Mouse (Mus musculus) erythroblast, adult 5-6 weeks (primary cell): ENCODE data around the gene Tlk2. TPM values are rescaled to one million over a fixed set of nuclear protein-coding genes. Genes with fewer than 3 reads are reported as not detected.

Experiments
- ATAC-seq: replicated peaks from 2 replicates; pipeline ENCODE4 v1.8.0; 2016; ENCODE audit warnings: moderate number of reproducible peaks, mild to moderate bottlenecking, moderate TSS enrichment, inconsistent platforms; ENCODE audit not compliant: poor library complexity, low FRiP score, severe bottlenecking
- total RNA-seq, 2 experiments: library from RNA; stranded (forward) in 1 of 2; stranded (reverse) in 1 of 2; fragments of 150-400 nt in 1 of 2; fragments of 200-764, 138-1000 nt in 1 of 2; gene quantifications; 2 replicates each; pipeline versions ENCODE4 v1.2.3 to v1.2.4; 2015 to 2017; ENCODE audit warnings: low replicate concordance in 2 of 2

Gene Tlk2
- total RNA-seq, 2 experiments from 2014 or later = 36.3 to 67.6 TPM

GRCm38 (mm10) chr11:105246785-105247184 lies 68.2 kb downstream of the Tlk2 start:
- ATAC-seq = no peak

GRCm38 (mm10) chr11:105247321-105247720 lies 68.7 kb downstream of the Tlk2 start:
- ATAC-seq = no peak

- no peak for ATAC-seq
Observed at GRCm38 (mm10) chr11:105259733-105260132, 81.1 kb downstream of the Tlk2 start.

- ATAC-seq = no peak
Observed at GRCm38 (mm10) chr11:105261116-105261515, 82.5 kb downstream of the Tlk2 start.

- ATAC-seq = no peak; the same call in 1 of the 2 replicates
Observed at GRCm38 (mm10) chr11:105261601-105262351, 83.2 kb downstream of the Tlk2 start.

- ATAC-seq = no peak
Observed at GRCm38 (mm10) chr11:105264506-105264905, 85.9 kb downstream of the Tlk2 start.

- ATAC-seq = no peak
Observed at GRCm38 (mm10) chr11:105264988-105265387, 86.4 kb downstream of the Tlk2 start.

GRCm38 (mm10) chr11:105270155-105270554 lies 91.5 kb downstream of the Tlk2 start:
- peak; percentile 64; the same call in 1 of the 2 replicates for ATAC-seq

GRCm38 (mm10) chr11:105280456-105280855 lies 101.8 kb downstream of the Tlk2 start:
- ATAC-seq = no peak

GRCm38 (mm10) chr11:105281291-105281690 lies 102.7 kb downstream of the Tlk2 start:
- ATAC-seq = no peak

- no peak for ATAC-seq
Observed at GRCm38 (mm10) chr11:105281763-105282459, 103.3 kb downstream of the Tlk2 start.

GRCm38 (mm10) chr11:105282460-105282859 lies 103.9 kb downstream of the Tlk2 start:
- ATAC-seq = no peak

GRCm38 (mm10) chr11:105283016-105283415 lies 104.4 kb downstream of the Tlk2 start:
- ATAC-seq = no peak

- ATAC-seq = no peak
Observed at GRCm38 (mm10) chr11:105285720-105286119, 107.1 kb downstream of the Tlk2 start.

- ATAC-seq = no peak
Observed at GRCm38 (mm10) chr11:105289403-105289802, 110.8 kb downstream of the Tlk2 start.

- no peak for ATAC-seq
Observed at GRCm38 (mm10) chr11:105291681-105292123, 113.1 kb downstream of the Tlk2 start.

- no peak for ATAC-seq
Observed at GRCm38 (mm10) chr11:105292124-105293071, 113.8 kb downstream of the Tlk2 start, which contains the start of gene Mrc2. Gene Mrc2, plus strand, starts transcription at chr11:105292643.

GRCm38 (mm10) chr11:105293101-105293581 lies 114.5 kb downstream of the Tlk2 start:
- ATAC-seq = no peak

GRCm38 (mm10) chr11:105293901-105294494 lies 115.4 kb downstream of the Tlk2 start:
- ATAC-seq = no peak
